Mouse (Mus musculus): ENCODE results near the gene Olfr479. TPM values are rescaled to one million over a fixed set of nuclear protein-coding genes. Genes with fewer than 3 reads are reported as not detected.
"Not testable (repeated sequence)": the region's sequence is repeated elsewhere in the genome, so short reads cannot be mapped to it uniquely, and the experiment has no call there.

Olfr479 gene
- polyA plus RNA-seq (2012; ENCODE audit: insufficient read depth, insufficient read length, missing spikeins), result not detected in 2 replicates

DNA sequence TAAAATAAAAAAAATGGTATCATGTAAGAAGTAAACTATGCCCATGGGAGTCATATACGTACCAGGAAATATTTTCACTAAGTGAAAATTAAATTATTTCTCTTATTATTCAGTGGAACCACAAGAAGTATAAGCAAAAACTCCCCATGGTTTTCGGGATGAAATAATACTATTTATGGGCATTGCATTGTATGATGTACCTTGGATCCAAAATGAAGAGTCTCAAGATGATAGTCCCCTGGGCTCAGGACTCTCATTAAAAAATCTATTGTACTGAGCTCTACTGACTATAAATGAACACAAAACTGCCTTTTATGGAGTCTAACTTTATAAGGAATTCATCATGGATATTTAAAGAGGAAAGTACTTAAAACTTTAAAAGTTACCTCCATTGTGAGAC, at the start of gene Olfr479:
Olfr479 (plus strand) TSS at position 301 of the 400 bp plus-strand sequence.
- no peak for TF ChIP-seq POLR2A (IDR thresholded peaks at IDR 0.05; ENCODE audit: borderline replicate concordance, low read depth, low read length)

GRCm38 (mm10) chr7:108014256-108014655, 36.2 kb upstream of the Olfr479 start:
- not testable (repeated sequence) for H3K27ac ChIP-seq (ENCODE audit: insufficient read depth, low read depth, low read length); H3K4me3 ChIP-seq (ENCODE audit: insufficient read depth, low read length); H3K4me1 ChIP-seq (ENCODE audit: control insufficient read depth, insufficient read depth, low read length)

More for the DNA sequence above, at the start of gene Olfr479:
- Histone ChIP-seq H3K27ac (ENCODE audit: insufficient read depth, low read depth, low read length) (no peak within 1 kb of the TSS), H3K4me3 (ENCODE audit: insufficient read depth, low read length) (no peak within 1 kb of the TSS), H3K4me1 (ENCODE audit: control insufficient read depth, insufficient read depth, low read length) (no peaks in the 10 kb centered on the region)

DNA sequence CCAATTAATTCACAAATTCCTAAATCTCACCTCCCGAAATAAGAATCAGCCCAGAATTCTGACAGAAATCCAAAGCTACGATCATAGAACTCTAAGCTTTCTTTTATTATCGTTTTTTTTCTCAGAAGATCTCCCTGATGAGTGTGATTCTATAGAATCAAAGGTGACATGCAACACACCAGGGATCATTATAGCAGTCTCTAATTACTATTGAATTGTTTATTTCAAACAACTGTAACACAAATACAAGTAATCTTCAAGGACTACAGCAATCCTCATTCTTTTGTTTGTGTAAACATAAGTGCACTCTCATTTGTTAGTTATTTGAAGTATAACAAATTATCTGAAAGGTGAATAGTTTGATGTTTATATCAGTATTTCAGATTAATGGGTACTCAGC, 16.6 kb upstream of the Olfr479 start, which contains the start of gene Olfr478:
Olfr478 (minus strand) TSS at position 101 of the 400 bp plus-strand sequence.
- Histone ChIP-seq H3K4me1 (ENCODE audit: control insufficient read depth, insufficient read depth, low read length) (no peaks in the 10 kb centered on the region), H3K27ac (ENCODE audit: insufficient read depth, low read depth, low read length) (no peak within 1 kb of the TSS)
- no peak for TF ChIP-seq POLR2A (IDR thresholded peaks at IDR 0.05; ENCODE audit: borderline replicate concordance, low read depth, low read length)
- TF ChIP-seq CTCF (IDR thresholded peaks at IDR 0.05; ENCODE audit: low read depth, low read length), result no peak

DNA sequence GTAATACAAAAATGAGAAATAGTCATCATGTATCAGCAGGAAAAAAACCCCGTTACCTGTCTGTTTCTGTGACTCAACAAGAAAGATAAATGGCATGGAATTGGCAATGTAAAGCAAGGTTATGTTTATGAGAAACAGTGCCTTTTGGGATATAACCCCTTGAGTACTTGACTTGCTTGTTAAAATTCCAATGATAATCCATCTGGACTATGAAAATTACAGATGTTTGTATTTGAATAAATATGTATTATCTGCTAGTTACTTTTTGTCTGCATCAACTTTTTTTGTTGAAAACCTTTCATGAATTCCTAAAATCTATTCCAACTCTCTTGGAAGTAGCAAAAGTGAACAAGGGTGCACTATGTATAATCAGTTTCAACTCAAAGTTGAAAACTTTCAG, 16.8 kb downstream of the Olfr479 start, which contains the start of gene Olfr480:
Olfr480 (minus strand) TSS at position 101 of the 400 bp plus-strand sequence.
- TF ChIP-seq CTCF (IDR thresholded peaks at IDR 0.05; ENCODE audit: low read depth, low read length) (no peak), POLR2A (IDR thresholded peaks at IDR 0.05; ENCODE audit: borderline replicate concordance, low read depth, low read length) (no peak)
- Histone ChIP-seq H3K4me1 (ENCODE audit: control insufficient read depth, insufficient read depth, low read length) (no peaks in the 10 kb centered on the region), H3K27ac (ENCODE audit: insufficient read depth, low read depth, low read length) (no peak within 1 kb of the TSS), H3K4me3 (ENCODE audit: insufficient read depth, low read length) (no peak within 1 kb of the TSS)

More for the DNA sequence above, 16.6 kb upstream of the Olfr479 start, which contains the start of gene Olfr478:
- H3K4me3 ChIP-seq (ENCODE audit: insufficient read depth, low read length), result no peak within 1 kb of the TSS

GRCm38 (mm10) chr7:108079555-108079954, 29.1 kb downstream of the Olfr479 start, which contains the start of gene Olfr481:
Olfr481 (plus strand) TSS chr7:108079855.
- TF ChIP-seq POLR2A (IDR thresholded peaks at IDR 0.05; ENCODE audit: borderline replicate concordance, low read depth, low read length) (no peak), CTCF (IDR thresholded peaks at IDR 0.05; ENCODE audit: low read depth, low read length) (no peak)
- Histone ChIP-seq H3K27ac (ENCODE audit: insufficient read depth, low read depth, low read length) (no peak within 1 kb of the TSS), H3K4me1 (ENCODE audit: control insufficient read depth, insufficient read depth, low read length) (no peaks in the 10 kb centered on the region), H3K4me3 (ENCODE audit: insufficient read depth, low read length) (no peak within 1 kb of the TSS)

- no peak for TF ChIP-seq CTCF (IDR thresholded peaks at IDR 0.05; ENCODE audit: low read depth, low read length)
- TF ChIP-seq POLR2A (IDR thresholded peaks at IDR 0.05; ENCODE audit: borderline replicate concordance, low read depth, low read length), result no peak
- no peak within 1 kb of the TSS for H3K27ac ChIP-seq (ENCODE audit: insufficient read depth, low read depth, low read length)
Observed at GRCm38 (mm10) chr7:108097486-108097885, 47.0 kb downstream of the Olfr479 start, which contains the start of gene Olfr482. Olfr482 (minus strand) TSS chr7:108097586.

DNA sequence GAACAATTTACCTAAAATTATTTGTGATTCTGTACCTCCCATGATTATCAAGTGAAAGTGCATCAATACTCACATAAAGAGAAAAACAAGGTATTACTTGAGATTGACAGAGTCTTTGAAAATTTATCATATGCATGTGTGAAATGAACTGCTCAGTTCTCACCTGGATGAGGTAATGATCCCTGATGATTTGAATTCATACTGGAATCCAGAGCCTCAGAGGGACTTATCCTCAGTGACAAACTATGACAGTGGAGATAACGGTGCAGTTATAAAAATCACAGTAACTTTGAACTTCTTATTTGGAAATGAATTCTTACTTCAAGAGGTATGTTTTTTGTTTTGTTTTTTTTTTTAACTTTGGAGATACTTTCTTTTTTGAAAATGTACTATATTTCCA, 50.1 kb downstream of the Olfr479 start, which contains the start of gene Olfr483:
Olfr483 (plus strand) TSS at position 301 of the 400 bp plus-strand sequence.
- no peak within 1 kb of the TSS for H3K4me3 ChIP-seq (ENCODE audit: insufficient read depth, low read length)
- H3K27ac ChIP-seq (ENCODE audit: insufficient read depth, low read depth, low read length), result no peak within 1 kb of the TSS
- no peak for TF ChIP-seq CTCF (IDR thresholded peaks at IDR 0.05; ENCODE audit: low read depth, low read length)
- TF ChIP-seq POLR2A (IDR thresholded peaks at IDR 0.05; ENCODE audit: borderline replicate concordance, low read depth, low read length), result no peak
- no peaks in the 10 kb centered on the region for H3K4me1 ChIP-seq (ENCODE audit: control insufficient read depth, insufficient read depth, low read length)

More at GRCm38 (mm10) chr7:108097486-108097885, 47.0 kb downstream of the Olfr479 start, which contains the start of gene Olfr482:
- no peaks in the 10 kb centered on the region for H3K4me1 ChIP-seq (ENCODE audit: control insufficient read depth, insufficient read depth, low read length)
- H3K4me3 ChIP-seq (ENCODE audit: insufficient read depth, low read length), result no peak within 1 kb of the TSS

Other genes starting within 250 kb of the Olfr479 start
- gene Ovch2, start 249.5 kb upstream of the Olfr479 start, polyA plus RNA-seq (2012; ENCODE audit: insufficient read depth, insufficient read length, missing spikeins), result not detected in 2 replicates
- gene Olfr467, start 238.4 kb upstream of the Olfr479 start, polyA plus RNA-seq (2012; ENCODE audit: insufficient read depth, insufficient read length, missing spikeins), result not detected in 2 replicates
- not detected in 2 replicates for gene Olfr469, start 225.2 kb upstream of the Olfr479 start, polyA plus RNA-seq (2012; ENCODE audit: insufficient read depth, insufficient read length, missing spikeins)
- not detected in 2 replicates for gene Olfr470, start 203.2 kb upstream of the Olfr479 start, polyA plus RNA-seq (2012; ENCODE audit: insufficient read depth, insufficient read length, missing spikeins)
- not detected in 2 replicates for gene Olfr472, start 152.8 kb upstream of the Olfr479 start, polyA plus RNA-seq (2012; ENCODE audit: insufficient read depth, insufficient read length, missing spikeins)
- gene Olfr473, start 120.2 kb upstream of the Olfr479 start, polyA plus RNA-seq (2012; ENCODE audit: insufficient read depth, insufficient read length, missing spikeins), result not detected in 2 replicates
- gene Olfr474, start 96.0 kb upstream of the Olfr479 start, polyA plus RNA-seq (2012; ENCODE audit: insufficient read depth, insufficient read length, missing spikeins), result not detected in 2 replicates
- gene Olfr476, start 85.9 kb upstream of the Olfr479 start, polyA plus RNA-seq (2012; ENCODE audit: insufficient read depth, insufficient read length, missing spikeins), result not detected in 2 replicates
- 0.29 TPM in 1 of 2 replicates, not detected in the other for gene Olfr477, start 64.0 kb upstream of the Olfr479 start, polyA plus RNA-seq (2012; ENCODE audit: insufficient read depth, insufficient read length, missing spikeins)
- not detected in 2 replicates for gene Olfr478, start 16.7 kb upstream of the Olfr479 start, polyA plus RNA-seq (2012; ENCODE audit: insufficient read depth, insufficient read length, missing spikeins)
- not detected in 2 replicates for gene Olfr480, start 16.7 kb downstream of the Olfr479 start, polyA plus RNA-seq (2012; ENCODE audit: insufficient read depth, insufficient read length, missing spikeins)
- 0.31 TPM in 1 of 2 replicates, not detected in the other for gene Olfr481, start 29.2 kb downstream of the Olfr479 start, polyA plus RNA-seq (2012; ENCODE audit: insufficient read depth, insufficient read length, missing spikeins)
- gene Olfr482, start 46.9 kb downstream of the Olfr479 start, polyA plus RNA-seq (2012; ENCODE audit: insufficient read depth, insufficient read length, missing spikeins), result not detected in 2 replicates
- gene Olfr483, start 50.2 kb downstream of the Olfr479 start, polyA plus RNA-seq (2012; ENCODE audit: insufficient read depth, insufficient read length, missing spikeins), result not detected in 2 replicates
- gene Olfr484, start 76.8 kb downstream of the Olfr479 start, polyA plus RNA-seq (2012; ENCODE audit: insufficient read depth, insufficient read length, missing spikeins), result not detected in 2 replicates
- gene Olfr485, start 109.2 kb downstream of the Olfr479 start, polyA plus RNA-seq (2012; ENCODE audit: insufficient read depth, insufficient read length, missing spikeins), result not detected in 2 replicates
- gene Olfr486, start 122.0 kb downstream of the Olfr479 start, polyA plus RNA-seq (2012; ENCODE audit: insufficient read depth, insufficient read length, missing spikeins), result not detected in 2 replicates
- not detected in 2 replicates for gene Olfr487, start 163.9 kb downstream of the Olfr479 start, polyA plus RNA-seq (2012; ENCODE audit: insufficient read depth, insufficient read length, missing spikeins)
- gene Olfr488, start 207.7 kb downstream of the Olfr479 start, polyA plus RNA-seq (2012; ENCODE audit: insufficient read depth, insufficient read length, missing spikeins), result not detected in 2 replicates
- gene Olfr490, start 238.2 kb downstream of the Olfr479 start, polyA plus RNA-seq (2012; ENCODE audit: insufficient read depth, insufficient read length, missing spikeins), result not detected in 2 replicates